Mouse (Mus musculus) fat pad, adult 2 months (tissue): ENCODE data around the gene Cygb.
"Not testable (repeated sequence)": the region's sequence is repeated elsewhere in the genome, so short reads cannot be mapped to it uniquely, and the experiment has no call there.

ENCODE experiments used
- DNase-seq: peaks from one replicate; pipeline ENCODE4 v3.0.0-alpha.2; 2011; ENCODE audit warnings: low read depth, low spot score; ENCODE audit errors: extremely low read depth

Cygb gene

GRCm38 (mm10) chr11:116619156-116619555 lies 35.0 kb downstream of the Cygb start:
- DNase-seq = no peak

- no peak for DNase-seq
Measured at GRCm38 (mm10) chr11:116618666-116619065, 35.4 kb downstream of the Cygb start.

GRCm38 (mm10) chr11:116617641-116618040 lies 36.5 kb downstream of the Cygb start:
- DNase-seq = no peak

GRCm38 (mm10) chr11:116616438-116617118 lies 37.5 kb downstream of the Cygb start:
- DNase-seq = no peak

- DNase-seq = no peak
Measured at GRCm38 (mm10) chr11:116615735-116616437, 38.2 kb downstream of the Cygb start.

DNA sequence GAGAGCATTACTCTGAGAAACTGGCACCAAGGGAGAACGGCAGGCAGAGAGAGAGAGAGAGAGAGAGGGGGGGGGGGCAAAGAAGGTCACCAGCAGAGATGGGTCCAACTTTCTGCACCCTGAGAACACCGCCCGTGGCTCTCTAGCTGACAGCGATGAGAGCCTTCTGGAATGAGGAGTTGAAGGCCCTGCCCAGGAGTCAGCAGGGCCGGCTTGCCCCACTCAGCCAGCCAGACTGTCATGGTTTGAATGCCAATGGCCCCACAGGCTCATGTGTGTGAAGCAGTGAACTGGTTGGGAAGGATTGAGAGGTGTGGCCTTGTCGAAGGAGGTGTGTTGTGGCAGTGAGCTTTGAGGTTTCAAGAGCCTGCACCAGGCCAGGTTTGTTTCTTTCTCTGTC lies 40.9 kb downstream of the Cygb start:
- DNase-seq = no peak

DNA sequence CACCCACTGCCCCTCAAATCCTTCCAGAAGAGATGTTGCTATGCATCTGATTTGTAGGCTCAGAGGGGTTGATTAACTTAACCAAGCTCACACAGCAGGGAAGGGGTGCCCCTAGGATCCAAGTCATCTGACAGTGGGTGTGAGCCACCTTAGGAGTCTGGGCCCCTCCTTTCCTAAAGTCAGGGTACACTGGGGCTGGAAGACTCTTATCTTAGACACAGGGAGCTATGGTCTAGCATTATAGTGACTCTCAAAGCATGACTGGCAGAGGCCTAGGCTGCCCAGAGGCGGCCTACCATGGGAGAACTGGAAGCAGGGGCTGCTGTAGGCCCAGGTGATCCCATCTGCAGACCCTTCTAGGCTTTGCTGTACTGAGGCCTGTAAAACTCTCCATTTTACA lies 41.6 kb downstream of the Cygb start:
- no peak for DNase-seq

DNA sequence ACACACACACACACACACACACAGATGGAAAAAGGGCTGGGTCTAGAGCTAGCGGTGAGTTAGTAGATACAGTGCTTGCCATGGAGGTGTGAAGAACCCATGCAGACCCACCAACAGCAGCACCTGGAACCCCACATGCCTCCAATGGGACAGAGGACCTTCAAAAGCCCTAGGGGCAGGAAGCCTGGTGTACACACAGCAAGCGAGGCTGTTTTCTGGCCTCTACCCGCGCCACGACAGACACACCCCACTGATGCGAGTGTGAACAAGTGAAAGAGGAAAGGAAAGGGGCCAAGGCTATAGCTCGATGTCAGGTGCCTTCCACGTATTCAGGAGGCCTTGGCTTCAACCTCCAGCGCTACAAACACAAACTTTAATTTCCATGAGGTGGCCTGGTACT lies 42.2 kb downstream of the Cygb start:
- no peak for DNase-seq

- not testable (repeated sequence) for DNase-seq
Measured at GRCm38 (mm10) chr11:116611168-116611567, 42.9 kb downstream of the Cygb start.

DNA sequence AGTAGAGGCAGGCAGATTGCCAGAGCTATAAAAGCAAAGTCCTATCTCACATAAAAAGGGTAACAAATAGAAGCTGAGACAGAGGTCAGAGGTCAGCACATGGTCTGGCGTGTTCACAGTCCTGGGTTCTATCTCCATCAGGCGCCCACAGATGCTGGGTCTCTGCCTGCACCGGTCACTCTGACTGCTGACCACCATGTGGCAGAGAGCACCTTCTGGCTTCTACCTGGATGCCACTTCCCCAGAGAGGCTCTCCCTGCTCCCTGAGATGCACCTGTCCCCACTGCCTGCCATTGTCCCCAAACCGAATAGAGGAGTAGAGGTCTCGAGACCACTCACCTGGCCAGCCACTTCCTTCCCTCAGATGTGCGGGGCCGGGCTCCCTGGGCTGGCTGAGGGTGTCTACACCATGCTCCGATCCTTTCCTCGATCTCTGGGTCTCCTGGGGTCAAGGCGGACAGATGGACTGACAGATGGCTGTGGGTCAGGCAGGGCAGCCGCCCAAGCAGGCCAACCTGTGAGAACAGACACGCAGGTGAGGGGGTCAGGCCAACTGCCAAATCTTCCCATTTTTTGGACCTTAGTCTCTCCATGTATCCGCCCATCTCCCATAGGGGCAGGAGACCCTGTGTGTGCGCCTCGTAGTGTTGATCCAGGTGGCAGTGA lies 44.0 kb downstream of the Cygb start:
- no peak for DNase-seq

DNA sequence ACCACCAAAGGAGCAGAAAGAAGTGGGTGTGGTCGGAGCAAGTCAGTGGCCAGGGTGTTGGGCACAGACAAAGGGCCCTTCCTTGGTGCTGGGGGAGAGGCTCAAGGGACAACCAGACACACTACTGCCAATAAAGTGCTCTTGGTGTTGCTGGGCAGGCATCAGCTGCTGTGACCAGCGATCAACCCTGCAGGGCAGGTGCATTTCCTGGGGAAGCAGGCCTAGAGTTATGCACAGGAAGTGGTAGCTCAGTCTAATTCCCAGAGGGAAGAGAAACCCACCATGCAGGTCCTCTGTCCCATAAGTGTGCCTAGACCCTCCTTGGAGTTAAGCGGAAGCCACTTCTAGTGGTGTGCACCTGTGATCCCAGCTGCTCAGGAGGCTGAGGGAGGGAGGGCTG lies 46.4 kb downstream of the Cygb start:
- DNase-seq = no peak

GRCm38 (mm10) chr11:116604097-116604496 lies 50.0 kb downstream of the Cygb start:
- DNase-seq = no peak

DNA sequence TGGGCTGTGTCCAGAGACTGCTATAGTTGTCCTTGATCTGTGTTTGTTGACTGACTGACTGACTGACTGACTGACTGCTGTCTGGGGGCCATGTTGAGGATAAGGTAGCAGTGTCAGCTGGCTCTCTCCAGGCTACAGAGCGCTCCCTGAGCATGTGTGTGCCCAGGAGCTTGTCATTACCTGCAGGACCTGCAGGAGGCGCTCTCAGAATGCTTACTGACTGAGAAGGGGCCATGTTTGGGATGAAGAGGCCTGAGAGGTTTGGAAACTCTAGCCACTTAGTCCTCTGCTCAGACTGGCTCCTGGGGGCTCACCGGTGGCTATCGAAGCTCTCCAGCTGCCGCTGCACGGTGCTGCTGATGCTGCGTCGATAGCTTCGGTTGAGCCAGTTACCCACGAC lies 50.8 kb downstream of the Cygb start:
- no peak for DNase-seq

DNA sequence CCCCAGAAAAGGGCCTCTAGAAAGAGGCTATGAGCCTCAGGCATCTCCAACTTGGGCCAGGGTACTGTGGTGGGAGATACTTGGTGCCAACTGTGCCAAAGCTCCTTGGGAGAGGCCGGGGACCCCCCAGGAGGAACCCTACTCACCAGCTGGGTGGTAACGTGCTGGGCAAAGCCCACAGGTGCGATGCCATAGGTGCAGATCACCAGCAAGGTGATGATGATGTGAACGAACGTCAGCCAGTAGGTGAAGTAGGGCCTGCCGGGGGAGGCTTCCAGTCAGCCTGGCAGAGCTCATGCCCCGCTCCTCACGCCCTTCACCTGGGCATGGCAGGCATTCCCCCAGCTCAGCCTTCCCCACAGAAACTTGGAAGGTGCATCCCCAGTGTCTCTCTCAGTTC lies 52.1 kb downstream of the Cygb start:
- DNase-seq = no peak

DNA sequence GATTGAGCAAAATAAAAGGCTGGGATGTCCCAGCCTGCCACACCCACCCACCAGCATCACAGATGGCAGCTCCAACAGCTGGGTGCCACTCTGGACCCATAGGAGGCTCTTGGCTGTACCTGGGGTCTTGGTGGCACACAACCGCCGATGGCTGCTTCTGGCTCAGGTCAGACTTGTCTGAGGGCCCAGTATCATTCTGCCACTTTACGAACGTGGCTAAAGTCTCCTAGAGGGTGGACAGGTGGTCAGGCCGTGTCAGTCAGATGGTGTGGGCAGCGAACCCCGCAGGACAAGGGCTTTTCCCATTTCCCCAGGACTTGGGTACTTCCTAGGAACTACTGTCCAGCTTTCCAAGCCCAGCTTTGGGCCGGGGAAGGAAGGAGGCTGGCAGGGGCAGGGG lies 52.9 kb downstream of the Cygb start:
- DNase-seq = no peak

DNA sequence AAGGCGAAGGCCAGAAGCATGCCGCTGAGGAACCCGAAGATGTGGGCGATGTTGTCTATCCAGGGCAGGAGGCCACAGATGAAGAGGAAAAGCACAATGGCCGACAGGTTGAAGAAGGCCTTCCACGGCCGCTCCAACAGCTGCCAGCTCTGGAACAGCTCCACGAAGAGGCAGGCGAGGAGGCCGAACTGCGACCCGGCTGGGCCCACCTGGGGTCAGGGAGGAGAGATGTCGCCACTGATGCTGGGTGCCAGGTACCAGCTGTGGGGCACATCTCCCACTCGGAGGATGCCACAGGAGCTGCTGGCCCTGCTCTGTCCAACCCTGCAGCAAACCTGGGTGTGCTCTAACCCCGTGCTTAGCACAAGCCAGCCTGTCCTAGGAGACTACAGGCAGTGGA lies 54.9 kb downstream of the Cygb start:
- DNase-seq = no peak

GRCm38 (mm10) chr11:116598193-116598592 lies 55.9 kb downstream of the Cygb start:
- no peak for DNase-seq

DNA sequence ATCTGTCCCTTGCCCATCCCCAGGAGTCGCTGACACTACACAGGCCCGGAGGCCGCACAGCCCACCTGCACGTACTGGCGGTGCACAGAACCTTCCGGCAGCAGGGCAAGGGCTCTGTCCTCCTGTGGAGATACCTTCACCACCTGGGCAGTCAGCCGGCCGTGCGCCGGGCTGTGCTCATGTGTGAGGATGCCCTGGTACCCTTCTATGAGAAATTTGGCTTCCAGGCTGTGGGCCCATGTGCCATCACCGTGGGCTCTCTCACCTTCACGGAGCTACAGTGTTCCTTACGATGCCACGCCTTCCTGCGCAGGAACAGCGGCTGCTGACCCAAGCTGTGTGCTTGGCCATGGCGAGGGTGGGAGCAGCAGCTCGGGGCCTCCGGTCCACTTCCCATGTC lies 57.3 kb downstream of the Cygb start:
- no peak for DNase-seq
